Mouse (Mus musculus): ENCODE results near the gene Ksr2. TPM values are rescaled to one million over a fixed set of nuclear protein-coding genes. Genes with fewer than 3 reads are reported as not detected.

The Ksr2 gene
- polyA plus RNA-seq, 1 experiment from 2014 or later: 7.4 TPM

DNA sequence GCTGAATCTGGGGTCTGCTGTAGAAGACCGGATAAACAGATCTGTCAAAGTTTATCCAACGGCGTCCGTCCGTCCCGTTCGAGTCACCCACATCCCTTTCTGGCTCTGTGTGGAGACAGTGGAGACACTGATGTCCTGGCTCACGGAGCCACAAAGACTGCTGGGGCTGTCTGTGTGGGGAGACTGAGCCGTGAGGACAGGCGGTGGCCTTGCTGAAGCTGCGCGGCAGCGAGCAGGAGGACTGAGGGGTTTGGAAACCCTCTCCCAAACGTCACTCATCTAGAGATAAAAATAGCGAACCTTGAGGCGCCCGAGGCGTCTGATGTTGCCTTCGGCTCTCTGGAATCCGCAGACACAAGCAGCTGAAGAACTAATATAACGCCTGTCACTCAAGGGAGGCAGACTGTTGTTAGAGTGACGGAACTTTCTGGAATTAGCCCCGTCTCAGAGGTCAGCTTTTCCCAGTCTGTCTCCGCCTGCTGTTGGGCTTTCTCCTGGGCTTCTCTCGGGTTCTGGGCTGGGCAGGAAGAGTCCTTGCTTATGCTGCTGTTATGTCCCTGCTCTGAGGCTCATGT lies 133.0 kb downstream of the Ksr2 start:
- Histone ChIP-seq H3K36me3 (peaks cover 6% of the 10 kb centered on the region; the same call in 1 of the 2 replicates), H3K4me1 (no peaks in the 10 kb centered on the region), H3K27me3 (replicated peaks) (no peaks in the 10 kb centered on the region), H3K4me3 (replicated peaks) (no peak overlapping the region), H3K4me2 (no peak overlapping the region), H3K9ac (replicated peaks) (no peak overlapping the region), H3K9me3 (replicated peaks) (no peaks in the 10 kb centered on the region), H3K27ac (replicated peaks) (no peak overlapping the region)
- ATAC-seq (ENCODE audit: low FRiP score): no peak
- WGBS: 80% methylated on average over 25 of the region's 25 CpGs

DNA sequence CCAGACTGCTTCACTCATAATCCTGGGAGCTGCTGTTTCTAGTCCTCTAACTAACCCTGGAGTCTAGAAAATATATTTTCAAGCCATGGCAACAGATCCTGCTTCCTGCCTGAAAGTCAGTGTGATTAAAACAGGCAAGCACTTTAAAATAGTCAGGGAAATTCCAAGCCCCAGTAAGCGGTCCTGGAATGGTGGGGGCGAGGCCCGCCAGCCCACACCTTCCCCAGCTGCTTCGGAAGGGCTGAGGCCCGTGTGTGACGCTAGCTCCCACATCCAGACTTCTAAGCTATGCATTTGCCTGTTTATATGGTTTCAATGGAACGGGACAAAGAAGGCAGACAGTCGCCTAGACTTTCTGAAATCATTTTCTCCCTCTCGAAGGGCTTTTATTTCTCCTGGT lies 137.2 kb downstream of the Ksr2 start:
- no peak for ATAC-seq (ENCODE audit: low FRiP score)
- no peaks in the 10 kb centered on the region for H3K36me3 ChIP-seq
- no peaks in the 10 kb centered on the region for H3K9me3 ChIP-seq (replicated peaks)
- H3K27ac ChIP-seq (replicated peaks): peak overlapping the region; percentile 48; the same call in 1 of the 2 replicates
- H3K27me3 ChIP-seq (replicated peaks): no peaks in the 10 kb centered on the region
- WGBS: 62% methylated on average over 9 of the region's 9 CpGs
- H3K4me1 ChIP-seq: no peaks in the 10 kb centered on the region; the same call in 1 of the 2 replicates
- no peak overlapping the region for H3K4me3 ChIP-seq (replicated peaks)
- no peak overlapping the region for H3K4me2 ChIP-seq
- no peak overlapping the region for H3K9ac ChIP-seq (replicated peaks)

- Histone ChIP-seq H3K36me3 (no peaks in the 10 kb centered on the region), H3K4me1 (no peaks in the 10 kb centered on the region; the same call in 1 of the 2 replicates), H3K9me3 (replicated peaks) (no peaks in the 10 kb centered on the region), H3K9ac (replicated peaks) (no peak overlapping the region), H3K4me2 (no peak overlapping the region), H3K27me3 (replicated peaks) (no peaks in the 10 kb centered on the region), H3K27ac (replicated peaks) (no peak overlapping the region), H3K4me3 (replicated peaks) (no peak overlapping the region)
- WGBS: 93% methylated on average over 8 of the region's 8 CpGs
- ATAC-seq (ENCODE audit: low FRiP score): no peak
Observed at GRCm38 (mm10) chr5:117552096-117552495, 138.3 kb downstream of the Ksr2 start.

DNA sequence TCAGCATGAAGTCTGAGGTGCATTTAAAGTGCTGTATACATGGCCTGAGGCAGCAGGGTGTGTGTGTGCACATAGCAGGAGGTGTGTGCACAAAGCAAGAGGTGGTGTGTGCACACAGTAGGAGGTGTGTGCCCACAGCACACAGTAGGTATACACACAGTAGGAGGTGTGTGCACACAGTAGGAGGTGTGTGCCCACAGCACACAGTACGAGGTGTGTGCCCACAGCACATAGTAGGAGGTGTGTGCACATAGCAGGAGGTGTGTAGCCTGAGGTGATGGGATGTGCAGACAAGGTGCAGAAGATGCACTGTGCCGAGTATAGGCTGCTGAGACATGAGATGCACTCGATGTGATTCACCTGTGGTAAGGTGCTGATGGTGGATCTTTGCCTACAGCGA lies 140.7 kb downstream of the Ksr2 start:
- Histone ChIP-seq H3K9ac (replicated peaks) (no peak overlapping the region), H3K36me3 (no peaks in the 10 kb centered on the region), H3K27ac (replicated peaks) (no peak overlapping the region), H3K27me3 (replicated peaks) (no peaks in the 10 kb centered on the region), H3K4me1 (no peaks in the 10 kb centered on the region; the same call in 1 of the 2 replicates), H3K9me3 (replicated peaks) (no peaks in the 10 kb centered on the region), H3K4me2 (no peak overlapping the region), H3K4me3 (replicated peaks) (no peak overlapping the region)
- no peak for ATAC-seq (ENCODE audit: low FRiP score)
- 89% methylated on average over 4 of the region's 4 CpGs for WGBS

DNA sequence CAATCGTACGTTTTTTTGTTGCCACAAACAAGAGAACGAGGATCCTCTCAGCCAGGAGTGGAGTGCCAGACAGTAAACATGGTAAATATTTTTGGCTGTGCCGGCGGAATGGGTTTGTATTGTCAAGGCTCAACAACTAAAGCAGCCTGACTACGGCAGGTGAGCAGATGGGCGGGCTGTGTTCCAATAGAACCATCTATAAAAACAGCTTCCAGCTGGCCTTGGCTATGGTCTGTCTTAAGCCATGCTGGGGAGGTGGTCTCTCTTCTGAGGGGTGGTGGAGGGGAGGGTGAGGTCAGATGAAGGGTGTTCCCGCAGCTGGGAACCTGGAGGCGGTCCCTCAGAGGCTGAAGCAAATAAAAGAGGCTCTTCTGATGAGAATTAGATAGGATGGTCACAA lies 142.8 kb downstream of the Ksr2 start:
- no peaks in the 10 kb centered on the region; the same call in 1 of the 2 replicates for H3K4me1 ChIP-seq
- H3K4me2 ChIP-seq: no peak overlapping the region
- no peaks in the 10 kb centered on the region for H3K9me3 ChIP-seq (replicated peaks)
- no peak for ATAC-seq (ENCODE audit: low FRiP score)
- H3K36me3 ChIP-seq: no peaks in the 10 kb centered on the region
- H3K9ac ChIP-seq (replicated peaks): no peak overlapping the region
- WGBS: 54% methylated on average over 9 of the region's 9 CpGs
- no peaks in the 10 kb centered on the region for H3K27me3 ChIP-seq (replicated peaks)
- H3K27ac ChIP-seq (replicated peaks): no peak overlapping the region
- no peak overlapping the region for H3K4me3 ChIP-seq (replicated peaks)

- Histone ChIP-seq H3K4me3 (replicated peaks) (no peak overlapping the region), H3K36me3 (no peaks in the 10 kb centered on the region), H3K27ac (replicated peaks) (no peak overlapping the region), H3K4me1 (peaks cover 2% of the 10 kb centered on the region), H3K27me3 (replicated peaks) (no peaks in the 10 kb centered on the region), H3K9ac (replicated peaks) (no peak overlapping the region), H3K9me3 (replicated peaks) (no peaks in the 10 kb centered on the region), H3K4me2 (no peak overlapping the region)
- 90% methylated on average over 2 of the region's 2 CpGs for WGBS
- ATAC-seq (ENCODE audit: low FRiP score): no peak
Observed at GRCm38 (mm10) chr5:117561080-117561479, 147.3 kb downstream of the Ksr2 start.

DNA sequence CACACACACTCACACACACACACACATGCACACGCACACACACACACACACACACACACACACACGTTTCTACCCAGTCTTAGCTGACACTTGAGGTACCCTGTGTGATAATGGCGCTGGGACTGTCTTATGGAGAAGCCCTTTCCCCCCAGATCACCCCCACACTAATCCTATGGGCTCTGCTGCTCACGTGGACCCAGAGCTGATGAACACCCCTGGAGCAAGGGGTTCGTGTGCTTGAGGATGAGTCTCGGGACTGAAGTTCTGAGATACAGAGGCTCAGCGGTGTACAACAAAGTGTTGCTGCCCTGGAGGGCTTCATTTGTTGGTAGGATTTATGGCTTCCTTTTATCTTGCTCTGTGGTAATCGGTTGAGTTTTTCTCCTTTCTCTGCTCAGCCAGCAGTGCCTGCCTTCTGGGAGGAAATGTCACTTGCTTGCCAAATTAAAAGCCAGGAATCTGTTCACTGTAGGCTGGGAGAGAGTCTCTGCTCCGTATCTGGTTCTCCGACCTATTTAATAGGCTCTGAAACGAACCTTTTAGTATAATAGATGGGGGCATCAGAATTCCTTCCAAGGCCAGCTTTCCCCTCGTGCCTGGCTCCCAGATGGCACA lies 152.4 kb downstream of the Ksr2 start:
- 0 out of 2 replicates have a peak overlapping the region, but pooled peaks have one; percentile 14 for H3K9ac ChIP-seq (replicated peaks)
- H3K36me3 ChIP-seq: peaks cover 2% of the 10 kb centered on the region; the same call in 1 of the 2 replicates
- 0 out of 2 replicates have a peak overlapping the region, but pooled peaks have one; percentile 3 for H3K4me2 ChIP-seq
- H3K4me1 ChIP-seq: peaks cover 11% of the 10 kb centered on the region
- WGBS: 21% methylated on average over 12 of the region's 12 CpGs
- ATAC-seq (ENCODE audit: low FRiP score): no peak
- H3K27me3 ChIP-seq (replicated peaks): no peaks in the 10 kb centered on the region
- peak overlapping the region; percentile 66 for H3K27ac ChIP-seq (replicated peaks)
- H3K4me3 ChIP-seq (replicated peaks): no peak overlapping the region
- no peaks in the 10 kb centered on the region for H3K9me3 ChIP-seq (replicated peaks)

GRCm38 (mm10) chr5:117569190-117569795 lies 155.5 kb downstream of the Ksr2 start:
- Histone ChIP-seq H3K27me3 (replicated peaks) (no peaks in the 10 kb centered on the region), H3K4me1 (peaks cover 17% of the 10 kb centered on the region), H3K4me2 (no peak overlapping the region), H3K36me3 (peaks cover 2% of the 10 kb centered on the region; the same call in 1 of the 2 replicates), H3K9me3 (replicated peaks) (no peaks in the 10 kb centered on the region), H3K4me3 (replicated peaks) (no peak overlapping the region), H3K27ac (replicated peaks) (no peak overlapping the region), H3K9ac (replicated peaks) (no peak overlapping the region)
- 82% methylated on average over 6 of the region's 6 CpGs for WGBS
- ATAC-seq (ENCODE audit: low FRiP score): no peak

GRCm38 (mm10) chr5:117572428-117572827 lies 158.6 kb downstream of the Ksr2 start:
- Histone ChIP-seq H3K4me1 (peaks cover 7% of the 10 kb centered on the region; the same call in 1 of the 2 replicates), H3K27me3 (replicated peaks) (no peaks in the 10 kb centered on the region), H3K4me2 (peak overlapping the region; percentile 5; the same call in 1 of the 2 replicates), H3K9ac (replicated peaks) (no peak overlapping the region), H3K4me3 (replicated peaks) (no peak overlapping the region), H3K27ac (replicated peaks) (no peak overlapping the region), H3K9me3 (replicated peaks) (no peaks in the 10 kb centered on the region), H3K36me3 (peaks cover 2% of the 10 kb centered on the region; the same call in 1 of the 2 replicates)
- ATAC-seq (ENCODE audit: low FRiP score): no peak
- WGBS: 56% methylated on average over 14 of the region's 14 CpGs

GRCm38 (mm10) chr5:117574894-117575293 lies 161.1 kb downstream of the Ksr2 start:
- peaks cover 7% of the 10 kb centered on the region; the same call in 1 of the 2 replicates for H3K4me1 ChIP-seq
- H3K27me3 ChIP-seq (replicated peaks): no peaks in the 10 kb centered on the region
- no peak overlapping the region for H3K4me3 ChIP-seq (replicated peaks)
- ATAC-seq (ENCODE audit: low FRiP score): no peak
- WGBS: 79% methylated on average over 7 of the region's 7 CpGs
- no peak overlapping the region for H3K27ac ChIP-seq (replicated peaks)
- no peaks in the 10 kb centered on the region for H3K9me3 ChIP-seq (replicated peaks)
- H3K36me3 ChIP-seq: peaks cover 2% of the 10 kb centered on the region; the same call in 1 of the 2 replicates
- H3K9ac ChIP-seq (replicated peaks): no peak overlapping the region
- no peak overlapping the region for H3K4me2 ChIP-seq

DNA sequence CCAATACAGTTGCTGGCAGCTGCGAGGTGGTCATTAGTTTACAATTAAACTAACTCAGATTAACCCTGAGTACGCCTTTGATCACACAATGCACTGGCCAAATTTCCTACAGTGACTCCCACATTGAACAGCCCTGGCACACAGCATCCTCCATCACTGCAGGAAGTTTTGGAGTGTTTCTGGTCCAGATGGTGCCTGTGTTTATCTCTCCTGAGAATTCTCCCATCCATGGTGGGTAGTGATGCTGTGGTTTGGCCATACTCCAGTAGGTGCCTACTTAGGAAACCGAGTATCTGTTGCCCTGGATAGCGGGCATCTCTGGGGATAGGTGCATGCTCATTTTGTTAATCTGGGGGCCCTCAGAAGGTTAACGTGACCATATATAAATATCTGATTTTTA lies 163.8 kb downstream of the Ksr2 start:
- no peaks in the 10 kb centered on the region for H3K9me3 ChIP-seq (replicated peaks)
- 84% methylated on average over 5 of the region's 5 CpGs for WGBS
- ATAC-seq (ENCODE audit: low FRiP score): no peak
- no peaks in the 10 kb centered on the region for H3K36me3 ChIP-seq
- H3K4me3 ChIP-seq (replicated peaks): no peak overlapping the region
- H3K27me3 ChIP-seq (replicated peaks): no peaks in the 10 kb centered on the region
- H3K4me1 ChIP-seq: 0 out of 2 replicates have a peak, but pooled peaks cover 7% of the 10 kb centered on the region
- no peak overlapping the region for H3K4me2 ChIP-seq
- no peak overlapping the region for H3K27ac ChIP-seq (replicated peaks)
- H3K9ac ChIP-seq (replicated peaks): no peak overlapping the region

GRCm38 (mm10) chr5:117581711-117582110 lies 167.9 kb downstream of the Ksr2 start:
- no peak for ATAC-seq (ENCODE audit: low FRiP score)
- H3K4me1 ChIP-seq: 0 out of 2 replicates have a peak, but pooled peaks cover 4% of the 10 kb centered on the region
- no peaks in the 10 kb centered on the region for H3K36me3 ChIP-seq
- no peak overlapping the region for H3K4me2 ChIP-seq
- no peaks in the 10 kb centered on the region for H3K9me3 ChIP-seq (replicated peaks)
- no peak overlapping the region for H3K4me3 ChIP-seq (replicated peaks)
- 90% methylated on average over 3 of the region's 3 CpGs for whole genome bisulfite sequencing
- no peaks in the 10 kb centered on the region for H3K27me3 ChIP-seq (replicated peaks)
- no peak overlapping the region for H3K9ac ChIP-seq (replicated peaks)
- H3K27ac ChIP-seq (replicated peaks): no peak overlapping the region
